Mouse (Mus musculus) liver, embryonic 13.5 days (tissue): ENCODE measurements around the gene Tmem51. TPM values are rescaled to one million over a fixed set of nuclear protein-coding genes. Genes with fewer than 3 reads are reported as not detected.

Experiments used
- ATAC-seq: fragments of 200-750 bp; cut with Nextera tagmentation; 2 replicates; pipeline ENCODE4 v1.8.0; 2017; ENCODE audit warnings: low read depth, mild to moderate bottlenecking, moderate number of reproducible peaks, moderate library complexity
- DNase-seq: peaks from one replicate; pipeline ENCODE4 v3.0.0; 2022
- H3K27ac ChIP-seq: fragments of 300-500 bp; sonication (generic); 2 replicates; pipeline ENCODE4 v1.5.1; 2015; ENCODE audit warnings: moderate library complexity, mild to moderate bottlenecking, inconsistent platforms
- H3K27me3 ChIP-seq: fragments of 300-500 bp; sonication (generic); 2 replicates; pipeline ENCODE4 v1.6.1; 2015; ENCODE audit warnings: mild to moderate bottlenecking, inconsistent platforms
- H3K36me3 ChIP-seq: fragments of 300-500 bp; sonication (generic); 2 replicates; pipeline ENCODE4 v1.6.1; 2015; ENCODE audit warnings: mild to moderate bottlenecking, inconsistent platforms
- H3K4me1 ChIP-seq: fragments of 300-500 bp; sonication (generic); replicated peaks from 2 replicates; pipeline ENCODE4 v1.6.1; 2015; ENCODE audit warnings: inconsistent platforms
- H3K4me2 ChIP-seq: fragments of 300-500 bp; sonication (generic); 2 replicates; pipeline ENCODE4 v1.6.1; 2015; ENCODE audit warnings: inconsistent platforms, mild to moderate bottlenecking, moderate library complexity
- H3K4me3 ChIP-seq: fragments of 300-500 bp; sonication (generic); replicated peaks from 2 replicates; pipeline ENCODE4 v1.5.1; 2015; ENCODE audit warnings: mild to moderate bottlenecking, inconsistent platforms
- H3K9ac ChIP-seq: fragments of 300-500 bp; sonication (generic); 2 replicates; pipeline ENCODE4 v1.6.1; 2015; ENCODE audit warnings: mild to moderate bottlenecking, inconsistent platforms
- H3K9me3 ChIP-seq: fragments of 300-500 bp; sonication (generic); replicated peaks from 2 replicates; pipeline ENCODE4 v1.6.1; 2016; ENCODE audit warnings: inconsistent platforms
- WGBS: fragments of 180-500 bp; shearing (Covaris S2); methylation state at CpG from one replicate; pipeline ENCODE4 v1.1.7; 2015; ENCODE audit not compliant: insufficient replicate concordance; 5-methylcytosine and 5-hydroxymethylcytosine counted together
- polyA plus RNA-seq: library from polyadenylated mRNA; unstranded; fragments of >200 nt; fragmentation: Nextera tagmentation; extraction: Ambion mirVana; gene quantifications from 2 replicates; pipeline ENCODE4 v1.2.1, GENCODE M21; 2015

The Tmem51 gene
- polyA plus RNA-seq, 1 experiment from 2014 or later, result 13.5 TPM

- no peak overlapping the region for H3K4me2 ChIP-seq
Measured at GRCm38 (mm10) chr4:141992530-141993204, 91.4 kb downstream of the Tmem51 start.

GRCm38 (mm10) chr4:141988178-141988577 is 95.9 kb downstream of the Tmem51 start:
- WGBS, result 76% methylated on average over 1 of the region's 1 CpGs
- no peak for DNase-seq
- no peaks in the 10 kb centered on the region; the same call in 1 of the 2 replicates for H3K4me1 ChIP-seq
- H3K4me3 ChIP-seq, result no peak overlapping the region
- H3K36me3 ChIP-seq, result no peaks in the 10 kb centered on the region
- no peak for ATAC-seq
- H3K27ac ChIP-seq, result no peak overlapping the region
- no peaks in the 10 kb centered on the region for H3K9me3 ChIP-seq
- H3K27me3 ChIP-seq, result no peaks in the 10 kb centered on the region
- no peak overlapping the region for H3K9ac ChIP-seq
- no peak overlapping the region for H3K4me2 ChIP-seq

More at GRCm38 (mm10) chr4:141992530-141993204, 91.4 kb downstream of the Tmem51 start:
- Histone ChIP-seq H3K36me3 (no peaks in the 10 kb centered on the region), H3K9me3 (no peaks in the 10 kb centered on the region), H3K27me3 (no peaks in the 10 kb centered on the region), H3K27ac (no peak overlapping the region), H3K9ac (no peak overlapping the region), H3K4me3 (no peak overlapping the region), H3K4me1 (peaks cover 13% of the 10 kb centered on the region)
- 71% methylated on average over 14 of the region's 14 CpGs for WGBS
- no peak for ATAC-seq
- DNase-seq, result no peak

- no peak for ATAC-seq
- no peak overlapping the region for H3K9ac ChIP-seq
- no peaks in the 10 kb centered on the region for H3K27me3 ChIP-seq
- no peaks in the 10 kb centered on the region for H3K9me3 ChIP-seq
- no peak for DNase-seq
- no peaks in the 10 kb centered on the region for H3K36me3 ChIP-seq
- no peak overlapping the region for H3K27ac ChIP-seq
- no peak overlapping the region for H3K4me3 ChIP-seq
- WGBS, result 42% methylated on average over 3 of the region's 3 CpGs
- no peaks in the 10 kb centered on the region for H3K4me1 ChIP-seq
- no peak overlapping the region for H3K4me2 ChIP-seq
Measured at GRCm38 (mm10) chr4:141983689-141984088, 100.4 kb downstream of the Tmem51 start.

GRCm38 (mm10) chr4:141981475-141981874 is 102.6 kb downstream of the Tmem51 start:
- H3K9me3 ChIP-seq, result no peaks in the 10 kb centered on the region
- no peak overlapping the region for H3K9ac ChIP-seq
- H3K27ac ChIP-seq, result no peak overlapping the region
- ATAC-seq (no peak), DNase-seq (no peak)
- H3K27me3 ChIP-seq, result no peaks in the 10 kb centered on the region
- H3K4me2 ChIP-seq, result no peak overlapping the region
- WGBS, result 68% methylated on average over 3 of the region's 3 CpGs
- no peak overlapping the region for H3K4me3 ChIP-seq
- no peaks in the 10 kb centered on the region for H3K4me1 ChIP-seq
- no peaks in the 10 kb centered on the region for H3K36me3 ChIP-seq

Other genes starting within 250 kb of the Tmem51 start
- gene Ctrc, start 237.9 kb downstream of the Tmem51 start, polyA plus RNA-seq, result not detected in 2 replicates
- 51.5 and 52.9 TPM in 2 replicates for gene Efhd2, start 209.4 kb downstream of the Tmem51 start, polyA plus RNA-seq
- 0.32 and 0.41 TPM in 2 replicates for gene Fhad1, start 69.2 kb downstream of the Tmem51 start, polyA plus RNA-seq
- gene Kazn, start 155.1 kb upstream of the Tmem51 start, polyA plus RNA-seq, result 0.65 and 0.74 TPM in 2 replicates